Mouse (Mus musculus) testis, adult 2 months (tissue): ENCODE data around the gene Cpm.

Experiments used
- CTCF ChIP-seq: fragments of 200-500 bp; IDR thresholded peaks from 2 replicates; pipeline ENCODE4 v1.5.1; 2012; ENCODE audit warnings: low read depth, mild to moderate bottlenecking, inconsistent platforms, low read length, moderate library complexity; ENCODE audit not compliant: control insufficient read depth, insufficient read depth, insufficient replicate concordance
- POLR2A ChIP-seq: fragments of 200-500 bp; IDR thresholded peaks from 2 replicates; pipeline ENCODE4 v1.6.1; 2012; ENCODE audit warnings: low read depth, mild to moderate bottlenecking, inconsistent platforms, low read length, moderate library complexity; ENCODE audit not compliant: control insufficient read depth

- TF ChIP-seq POLR2A (no peak), CTCF (no peak)
These were observed 9.9 kb downstream of the Cpm start for GRCm38 (mm10) chr10:117639221-117639599.
